Mouse (Mus musculus): ENCODE data around the gene Cd44.

Cd44 gene

DNA sequence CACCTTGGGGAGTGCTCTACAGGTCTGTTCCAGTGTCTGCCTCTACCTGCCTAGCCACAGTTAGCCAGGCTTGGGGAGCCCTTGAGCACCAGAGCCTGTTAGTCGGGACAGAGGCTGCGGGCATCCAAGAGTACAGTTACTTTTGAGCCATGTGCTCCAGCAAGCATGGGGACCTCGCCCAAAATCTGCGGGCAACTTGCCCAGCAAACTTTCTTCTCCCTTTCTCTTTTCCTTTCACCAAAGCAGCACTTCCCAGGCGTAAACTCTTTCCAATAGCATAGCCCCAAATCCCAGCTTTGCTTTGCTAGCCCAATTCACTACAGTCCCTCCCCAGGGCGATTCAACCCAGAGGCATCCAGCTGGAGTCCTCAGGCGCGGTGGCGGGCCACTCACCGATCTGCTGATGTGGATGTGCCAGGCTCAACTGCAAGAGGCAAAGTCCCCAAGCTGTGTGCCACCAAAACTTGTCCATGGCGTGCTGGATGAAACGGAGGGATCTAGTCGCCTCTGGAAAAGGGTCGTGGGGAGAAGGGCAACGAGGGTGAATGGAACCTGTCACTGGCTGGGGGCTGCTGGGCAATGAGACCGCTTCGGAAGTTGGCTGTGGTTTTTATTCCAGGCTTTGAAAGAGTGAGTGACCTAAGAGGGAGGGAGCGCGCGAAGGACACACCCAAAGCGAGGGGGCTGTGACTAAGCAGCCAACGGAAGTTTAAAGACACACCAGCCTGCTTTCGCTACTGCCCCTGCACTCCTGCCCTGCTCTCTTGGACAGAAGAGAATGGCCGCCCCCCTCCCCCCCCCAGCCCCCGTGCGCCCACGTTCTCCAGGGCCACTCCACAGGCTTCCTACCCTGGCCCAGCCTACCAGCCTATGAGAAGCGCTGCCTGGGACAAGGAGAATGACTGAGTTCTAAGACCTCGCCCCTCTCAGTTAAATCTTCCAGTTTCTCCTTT, at the start of gene Cd44:
Gene Cd44 (minus strand): TSS at position 791 of the 953 bp plus-strand sequence.
- DNase-seq = no peak

DNA sequence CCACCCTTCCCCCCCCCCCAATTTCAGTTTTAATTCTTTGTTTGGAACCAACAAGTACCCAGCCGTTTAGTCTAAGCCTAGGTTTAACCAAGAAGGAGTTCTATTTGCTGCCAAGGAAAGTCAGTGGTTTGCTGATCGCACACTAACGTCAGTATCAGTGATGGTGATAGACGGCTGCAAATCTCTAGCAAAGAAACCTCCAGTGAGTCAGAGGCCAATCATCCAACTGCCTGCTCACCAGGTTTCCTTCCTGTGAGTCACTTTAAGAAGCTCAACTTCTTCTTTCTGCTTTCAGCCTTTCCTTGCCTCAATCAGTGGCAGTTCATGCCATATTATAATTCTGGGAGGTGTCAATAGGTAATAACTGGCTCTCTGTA, 47.0 kb upstream of the Cd44 start:
- no peak for DNase-seq

DNA sequence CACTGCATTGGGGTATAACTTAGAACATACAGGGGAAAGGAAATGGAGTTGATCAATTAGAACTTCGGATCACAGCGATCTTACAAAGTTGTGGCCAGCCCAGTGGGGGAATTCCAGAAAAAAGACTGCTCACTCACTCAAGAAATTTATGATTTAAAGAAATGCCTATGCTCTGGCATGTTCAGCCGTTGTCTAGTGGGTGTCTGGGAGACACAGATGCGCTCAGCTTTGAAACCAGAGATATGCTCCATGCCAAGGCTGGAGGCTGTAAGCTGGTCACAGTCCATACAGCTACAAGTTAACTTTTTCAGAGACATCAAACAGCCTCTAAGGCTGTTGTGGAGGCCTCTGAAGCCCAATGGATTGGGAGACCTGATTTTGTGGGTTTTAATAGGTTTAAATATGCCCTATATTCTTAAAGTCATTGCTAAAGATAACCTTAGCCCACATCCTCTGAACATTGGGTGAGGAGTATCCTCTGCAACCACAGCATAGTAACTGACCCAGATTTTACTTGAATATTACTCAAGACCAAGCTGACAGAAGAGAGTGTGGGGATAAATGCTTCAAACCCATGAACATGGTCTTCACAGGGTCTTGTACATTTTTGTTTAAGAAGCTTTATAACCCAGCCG, 46.5 kb upstream of the Cd44 start:
- no peak for DNase-seq

DNA sequence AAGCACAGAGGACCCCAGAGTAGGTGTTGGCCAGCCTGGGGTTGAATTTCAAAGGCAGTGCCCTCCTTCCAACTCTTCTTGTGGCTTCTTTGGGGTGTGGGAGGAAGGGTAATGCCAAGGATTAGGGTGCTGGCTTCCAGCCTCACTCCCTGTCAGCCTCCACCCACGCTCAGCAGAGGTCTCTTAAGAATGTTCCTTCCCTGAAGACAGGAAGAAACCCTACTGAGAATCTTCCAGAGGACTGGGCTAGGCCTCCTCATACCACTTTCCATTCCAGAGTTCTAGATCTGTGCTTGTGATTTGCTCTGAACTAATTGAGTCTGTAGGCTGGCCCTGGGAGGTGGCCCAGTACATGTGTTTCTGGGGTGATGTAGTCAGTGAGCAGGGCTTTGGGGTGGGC, 43.6 kb upstream of the Cd44 start:
- no peak for DNase-seq

DNA sequence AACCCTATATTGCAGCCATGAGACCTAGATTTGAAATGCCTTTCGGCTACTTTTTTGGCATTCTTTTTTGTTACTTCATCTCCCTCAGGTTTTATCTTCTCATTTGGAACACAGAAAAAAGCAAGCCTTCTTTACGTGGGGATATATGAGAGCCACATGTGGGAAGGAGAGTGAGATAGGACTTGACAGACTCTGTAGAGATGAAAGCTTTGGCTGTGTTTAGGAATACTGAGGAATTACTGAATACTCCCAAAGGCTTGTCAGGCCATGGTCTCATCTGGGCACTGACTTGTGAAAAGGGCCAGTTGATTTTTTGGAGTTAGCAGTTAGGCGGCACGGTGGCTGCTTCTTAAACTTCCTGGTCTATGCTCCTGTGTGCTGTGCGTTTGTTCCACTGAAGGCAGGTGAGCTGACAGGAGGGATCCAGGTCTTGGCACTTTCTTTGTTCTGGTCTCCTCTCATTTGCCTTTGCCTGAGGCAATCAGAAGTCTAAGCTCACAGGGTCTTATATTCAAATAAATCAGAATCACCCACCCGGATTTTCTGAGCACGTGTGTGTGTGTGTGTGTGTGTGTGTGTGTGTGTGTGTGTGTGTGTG, 43.0 kb upstream of the Cd44 start:
- DNase-seq = no peak

DNA sequence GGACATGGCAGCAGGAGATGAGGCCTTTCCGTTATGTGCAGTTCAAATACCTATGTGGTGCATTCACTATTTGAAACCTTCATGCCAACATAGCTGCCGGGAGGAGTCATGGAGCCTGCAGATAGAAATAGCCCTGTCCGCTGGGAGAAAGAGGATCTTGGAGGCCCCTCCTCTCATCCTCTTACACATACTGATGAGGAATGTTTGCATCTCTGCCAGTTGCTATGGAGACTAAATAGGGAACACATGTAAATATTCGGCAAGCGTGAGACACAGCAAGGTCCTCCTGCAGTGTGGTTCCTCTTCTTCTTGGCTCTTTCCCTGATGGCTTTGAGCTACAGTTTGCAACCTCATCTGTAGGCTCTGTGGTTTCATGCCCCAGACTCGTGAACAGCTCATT, 42.5 kb upstream of the Cd44 start:
- no peak for DNase-seq

DNA sequence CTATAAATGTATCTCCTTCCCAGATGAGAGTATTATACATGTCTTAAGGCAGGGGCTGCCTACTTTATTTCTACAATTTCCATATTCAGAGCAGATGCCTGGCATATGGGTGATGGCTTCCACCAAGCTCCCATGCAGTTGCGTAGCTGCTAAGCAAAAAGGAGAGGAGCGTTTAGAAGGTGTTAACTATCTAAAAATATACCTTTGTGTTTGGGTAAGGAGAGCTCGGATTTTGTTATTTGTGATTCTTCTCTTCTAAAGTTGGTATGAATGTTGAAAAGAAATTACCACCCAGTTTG, 41.3 kb upstream of the Cd44 start:
- no peak for DNase-seq

DNA sequence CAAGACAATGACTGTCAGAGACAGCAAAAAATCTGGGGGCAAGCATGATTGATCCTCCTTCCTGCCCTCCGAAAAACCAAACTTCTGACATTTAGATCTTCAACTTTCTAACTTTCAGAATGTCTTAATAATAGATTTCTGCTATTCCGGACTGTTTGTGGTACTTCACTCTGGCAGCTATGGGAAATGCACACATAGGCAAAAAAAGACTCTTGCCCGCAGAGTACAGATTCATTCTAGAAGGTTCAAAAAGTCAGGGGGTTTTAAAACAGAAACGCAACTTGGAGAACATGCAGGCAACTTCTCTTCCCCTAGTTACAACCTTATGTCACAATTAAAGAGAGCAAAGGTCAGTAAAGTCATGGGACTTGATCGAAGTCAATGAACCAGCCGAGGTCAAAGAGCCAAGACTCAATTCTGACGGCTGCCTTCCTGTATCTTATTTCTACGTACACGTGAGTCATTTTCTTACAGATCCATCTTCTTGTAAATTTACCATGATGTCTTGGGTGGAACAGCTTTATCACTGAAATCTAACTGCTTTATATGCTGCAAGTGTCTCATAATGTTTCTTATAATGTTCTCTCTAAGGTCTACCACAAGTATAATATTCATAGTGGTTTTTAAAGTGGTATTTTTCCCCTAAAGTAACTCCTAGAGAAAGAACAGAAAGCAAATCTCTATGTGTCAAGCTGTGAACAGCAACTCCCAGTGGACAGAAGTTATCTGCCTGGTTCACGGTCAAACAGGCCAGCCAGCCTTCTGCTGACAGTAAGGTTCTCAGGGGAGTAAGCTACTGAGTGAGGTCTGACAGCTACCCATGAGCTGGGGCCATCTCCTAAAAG, 40.7 kb upstream of the Cd44 start:
- no peak for DNase-seq

DNA sequence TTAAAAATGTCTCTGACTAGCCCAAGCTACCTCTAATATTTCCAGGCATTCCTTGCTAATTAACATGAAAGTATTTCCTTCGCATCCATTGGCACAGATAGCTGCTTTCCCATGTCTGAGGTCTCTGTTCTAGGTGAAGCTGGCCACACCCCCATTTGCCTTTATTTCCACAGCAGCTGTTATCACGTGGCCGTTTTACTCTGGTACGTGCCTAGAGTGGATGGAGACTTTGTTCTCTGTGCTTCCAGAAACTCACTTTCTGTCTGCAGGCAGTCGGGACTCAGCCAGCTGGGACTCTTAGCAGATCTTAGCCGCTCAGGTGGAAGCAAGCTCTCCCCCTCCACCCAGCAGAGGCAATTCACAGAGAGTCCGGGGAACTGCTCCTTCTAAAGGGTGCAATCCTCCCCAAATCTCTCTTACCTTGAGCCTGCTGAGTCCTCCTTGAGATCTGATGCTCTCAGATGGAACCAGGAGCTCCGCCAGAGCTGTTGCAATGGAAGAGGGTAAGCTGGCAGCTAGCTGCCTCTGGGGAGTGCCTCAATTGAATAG, 39.4 kb upstream of the Cd44 start:
- no peak for DNase-seq

DNA sequence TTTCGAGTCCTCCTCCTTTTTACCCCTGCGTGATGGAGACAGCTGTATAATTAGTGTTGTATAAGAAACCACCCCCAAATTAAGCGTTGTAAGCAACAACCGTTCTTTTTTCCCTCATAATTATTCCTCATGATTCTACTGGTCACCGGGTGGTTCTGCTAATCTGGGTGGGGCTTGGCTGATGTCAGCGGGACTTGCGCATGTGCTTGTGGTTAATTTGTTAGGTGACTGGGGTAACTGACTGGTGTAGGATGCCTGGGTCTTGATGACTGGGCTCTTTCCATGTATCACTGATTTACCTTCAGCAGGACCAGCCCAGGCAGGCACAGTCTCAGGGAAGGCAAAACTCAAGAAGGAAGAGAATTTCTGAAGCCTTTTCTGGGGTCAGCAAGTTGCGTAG, 38.7 kb upstream of the Cd44 start:
- DNase-seq = no peak

DNA sequence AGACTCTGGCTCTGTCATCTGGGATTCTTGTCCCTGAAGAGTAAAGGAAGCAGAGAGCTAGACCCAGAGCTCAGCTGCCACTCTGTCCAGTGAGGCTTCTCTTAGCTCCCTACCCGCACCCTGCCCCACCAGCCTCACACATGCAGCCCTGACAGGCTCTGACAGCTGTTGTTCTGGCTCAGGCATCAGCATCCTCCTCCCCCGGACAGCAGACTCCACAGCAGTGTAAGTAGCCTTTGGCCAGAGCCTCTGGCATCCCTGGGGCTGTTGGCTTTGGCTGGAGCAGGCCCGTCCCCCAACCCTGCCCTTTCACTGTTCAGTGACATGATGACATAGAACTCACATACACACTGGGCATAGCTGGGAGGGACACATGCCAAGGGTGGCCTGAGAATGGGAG, 35.4 kb upstream of the Cd44 start:
- no peak for DNase-seq

DNA sequence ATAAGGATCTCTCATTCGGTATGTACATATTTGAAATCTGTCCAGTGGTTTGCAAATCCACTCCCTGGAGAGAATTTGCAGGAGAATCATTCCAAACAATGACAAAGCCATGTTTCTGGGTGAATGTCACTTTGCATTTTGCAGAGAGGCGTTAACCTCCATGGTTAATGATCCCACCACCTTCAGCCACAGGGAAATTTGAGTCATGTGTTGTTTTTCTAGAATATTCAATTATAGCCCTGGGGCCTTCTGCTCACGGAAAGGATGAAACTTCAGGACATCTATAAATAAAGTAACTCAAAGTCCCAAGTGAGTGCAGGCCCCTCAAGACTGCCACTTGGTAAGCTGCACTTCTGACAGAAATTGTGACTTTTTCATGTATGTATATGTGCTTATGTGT, 33.4 kb upstream of the Cd44 start:
- DNase-seq = no peak

DNA sequence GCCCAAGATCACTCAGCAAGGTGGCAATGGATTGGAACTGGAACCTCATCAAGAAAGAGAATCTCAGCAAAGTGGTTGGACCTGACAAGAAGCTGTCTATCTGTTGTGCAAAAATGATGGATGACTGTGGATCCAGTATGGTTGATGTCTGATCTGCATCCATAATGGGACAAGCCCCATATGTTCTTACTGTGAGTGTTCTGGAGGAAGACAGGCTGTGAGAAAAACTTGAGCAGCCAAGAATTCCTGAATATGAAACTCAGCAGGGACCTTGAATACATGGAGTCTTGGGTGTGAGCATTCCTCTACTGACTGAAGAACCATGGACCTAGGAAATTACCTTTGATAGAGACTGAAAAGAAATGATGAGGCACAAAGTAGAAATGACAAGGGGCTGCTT, 32.3 kb upstream of the Cd44 start:
- DNase-seq = no peak

DNA sequence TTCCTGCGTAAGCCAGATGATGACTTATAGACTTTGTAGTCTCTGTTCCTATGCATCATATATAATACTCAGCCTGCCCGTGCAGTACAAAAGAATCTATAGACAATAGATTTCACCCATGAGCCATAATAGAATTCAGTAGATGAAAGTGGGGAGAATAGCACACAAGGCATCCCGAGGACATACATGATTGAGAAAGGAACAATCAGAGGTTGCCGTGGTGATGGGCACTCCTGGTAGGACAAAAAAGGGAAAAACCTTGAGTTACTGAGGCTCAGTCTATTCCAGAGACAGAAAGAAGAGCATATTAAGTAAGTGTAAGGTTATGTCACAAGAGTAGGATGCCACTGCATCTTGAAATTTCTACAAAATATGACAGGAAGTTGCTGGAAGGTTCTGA, 31.7 kb upstream of the Cd44 start:
- DNase-seq = no peak

DNA sequence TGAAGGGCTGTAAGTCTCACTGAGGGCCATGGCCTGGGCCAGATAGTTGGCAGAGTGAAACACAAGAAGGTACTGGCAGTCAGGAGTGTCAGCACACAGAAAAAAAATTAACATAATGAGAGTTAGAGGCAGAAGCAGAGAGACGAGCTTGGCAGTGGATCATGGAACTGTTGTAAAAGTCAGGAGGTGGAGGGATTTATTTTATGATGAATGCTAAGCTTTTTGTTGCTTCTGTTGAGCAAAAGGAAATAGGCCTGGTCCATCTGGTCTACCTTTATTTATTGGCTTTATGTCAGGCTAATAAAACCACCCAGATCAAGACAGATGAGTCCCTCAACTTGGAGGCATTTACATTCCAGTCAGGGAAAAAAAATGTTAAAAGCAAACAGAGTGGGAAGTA, 31.2 kb upstream of the Cd44 start:
- DNase-seq = no peak

DNA sequence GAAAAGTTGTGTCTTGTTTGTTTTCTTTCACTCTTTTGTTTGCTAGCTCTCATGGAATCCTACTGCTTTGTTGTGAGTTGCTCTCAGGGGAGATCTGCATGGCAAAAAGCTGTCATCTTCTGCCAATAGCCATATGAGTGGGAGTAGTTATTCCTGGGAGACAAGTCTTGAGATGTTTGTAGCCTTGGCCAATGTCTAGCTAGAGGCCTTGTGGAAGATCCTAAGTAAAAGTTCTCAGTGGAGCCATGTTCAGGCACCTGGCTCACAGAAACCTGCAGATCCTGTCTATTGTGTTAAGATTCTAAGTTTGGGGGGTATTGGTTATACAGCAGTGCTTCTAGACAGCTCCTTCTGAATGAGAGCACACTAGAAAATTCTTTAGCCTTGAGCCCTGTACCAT, 26.7 kb upstream of the Cd44 start:
- no peak for DNase-seq

DNA sequence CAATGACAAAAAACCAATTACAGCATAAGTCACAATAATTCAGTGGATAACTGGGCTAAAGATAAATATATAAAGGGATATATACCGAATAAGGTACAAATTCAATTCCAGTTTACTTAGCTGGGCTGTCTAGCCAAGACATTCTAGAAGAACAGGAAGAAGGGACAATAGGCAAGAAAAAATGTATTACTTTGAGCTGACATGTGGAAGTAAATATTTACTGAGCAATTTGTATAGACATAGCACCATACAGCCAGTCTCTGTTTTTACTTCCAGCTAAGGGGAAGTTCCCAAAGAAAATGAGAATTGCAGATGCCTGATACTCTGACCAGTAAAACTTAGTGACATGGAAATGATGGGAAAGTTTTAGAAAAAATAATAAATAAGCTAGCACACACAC, 23.0 kb upstream of the Cd44 start:
- no peak for DNase-seq

DNA sequence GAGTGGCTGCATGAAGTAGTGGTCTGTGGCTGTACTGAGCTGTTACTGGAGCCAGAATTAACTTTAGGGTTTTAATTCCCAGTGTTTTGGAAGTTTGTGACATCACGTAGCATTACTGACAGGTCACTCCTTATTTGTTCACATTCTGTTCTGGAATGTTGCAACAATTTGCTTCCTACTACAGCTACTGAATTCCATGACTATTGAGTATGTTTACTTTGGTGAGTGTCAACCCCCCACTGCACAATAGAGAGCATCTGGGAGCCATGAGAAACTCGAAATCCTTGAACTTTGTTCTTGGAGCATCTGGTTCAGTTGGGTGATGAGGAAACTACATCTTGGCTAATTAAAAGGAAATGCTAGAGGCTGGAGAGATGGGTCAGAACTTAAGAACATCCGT, 22.2 kb upstream of the Cd44 start:
- DNase-seq = no peak

DNA sequence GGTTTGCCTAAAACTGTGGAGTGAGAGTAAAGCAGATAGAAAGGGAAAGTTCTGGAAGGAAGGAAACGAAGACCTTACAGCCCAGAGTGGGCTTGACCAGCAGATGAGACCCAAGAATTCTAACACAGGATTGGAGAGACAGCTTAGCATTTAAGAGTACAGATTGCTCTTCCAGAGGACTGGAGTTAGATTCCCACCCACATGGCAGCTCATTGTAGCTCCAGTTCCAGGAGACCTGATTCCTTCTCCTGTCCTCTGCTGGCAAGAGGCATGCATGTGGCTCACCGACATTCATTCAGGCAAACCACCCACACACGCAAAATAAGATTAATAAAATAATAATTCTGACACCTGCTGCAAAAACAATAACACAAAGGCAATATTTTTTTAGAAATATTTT, 20.6 kb upstream of the Cd44 start:
- no peak for DNase-seq

DNA sequence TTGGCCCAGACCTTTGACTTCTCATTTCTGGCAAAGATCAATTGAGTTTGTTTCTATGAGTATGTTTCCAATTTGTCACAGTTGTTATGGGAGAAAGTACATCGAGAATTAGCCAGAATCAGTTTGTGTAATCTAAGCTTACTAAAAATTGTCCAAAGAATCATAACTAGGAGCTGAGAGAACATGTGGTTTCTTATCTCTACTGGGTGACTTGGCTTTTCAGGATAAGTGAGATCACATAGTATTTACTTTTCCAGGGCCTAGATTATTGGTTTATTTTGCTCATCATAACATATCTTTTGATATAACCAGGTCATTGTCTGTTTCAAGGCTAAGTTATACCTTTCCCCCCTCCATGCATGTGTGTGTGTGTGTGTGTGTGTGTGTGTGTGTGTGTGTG, 16.8 kb upstream of the Cd44 start:
- no peak for DNase-seq

DNA sequence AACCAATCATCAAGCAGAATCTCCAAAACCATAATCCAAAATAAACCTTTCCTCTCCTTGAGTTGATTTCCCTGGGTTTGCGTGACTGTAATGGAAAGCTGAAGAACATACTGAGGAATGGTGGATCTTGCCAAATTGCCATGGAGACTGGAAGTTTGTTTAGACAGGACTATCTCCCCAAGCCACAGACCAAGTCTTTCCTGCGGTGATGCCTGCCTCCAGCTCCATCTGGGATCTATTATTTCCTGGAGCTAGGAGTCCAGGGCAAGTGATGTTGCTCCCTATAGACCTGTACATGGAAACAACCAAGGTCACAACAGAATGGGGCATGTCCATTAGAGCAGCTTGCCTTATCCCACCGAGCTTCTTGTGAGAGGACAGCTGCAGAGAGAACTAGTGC, 15.1 kb upstream of the Cd44 start:
- DNase-seq = no peak

DNA sequence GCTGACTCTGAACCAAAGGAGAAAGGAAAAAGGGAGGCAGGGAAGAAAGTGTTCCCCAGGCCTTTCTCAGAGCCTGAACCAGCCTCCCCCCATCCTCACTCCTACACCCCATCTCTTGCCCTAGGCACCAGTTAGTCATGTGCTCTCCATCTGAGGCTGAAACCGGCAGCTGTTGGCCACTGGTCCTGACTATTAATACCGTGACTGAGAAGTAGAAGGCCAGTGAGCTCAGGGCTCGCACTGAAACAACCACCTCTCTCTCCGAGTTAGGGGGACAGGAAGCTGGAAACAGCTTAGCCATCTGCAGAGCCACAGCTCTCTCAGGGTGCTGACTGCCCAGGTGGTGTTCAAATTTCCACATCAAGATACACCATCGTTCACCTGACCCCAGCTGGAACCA, 13.2 kb upstream of the Cd44 start:
- no peak for DNase-seq

DNA sequence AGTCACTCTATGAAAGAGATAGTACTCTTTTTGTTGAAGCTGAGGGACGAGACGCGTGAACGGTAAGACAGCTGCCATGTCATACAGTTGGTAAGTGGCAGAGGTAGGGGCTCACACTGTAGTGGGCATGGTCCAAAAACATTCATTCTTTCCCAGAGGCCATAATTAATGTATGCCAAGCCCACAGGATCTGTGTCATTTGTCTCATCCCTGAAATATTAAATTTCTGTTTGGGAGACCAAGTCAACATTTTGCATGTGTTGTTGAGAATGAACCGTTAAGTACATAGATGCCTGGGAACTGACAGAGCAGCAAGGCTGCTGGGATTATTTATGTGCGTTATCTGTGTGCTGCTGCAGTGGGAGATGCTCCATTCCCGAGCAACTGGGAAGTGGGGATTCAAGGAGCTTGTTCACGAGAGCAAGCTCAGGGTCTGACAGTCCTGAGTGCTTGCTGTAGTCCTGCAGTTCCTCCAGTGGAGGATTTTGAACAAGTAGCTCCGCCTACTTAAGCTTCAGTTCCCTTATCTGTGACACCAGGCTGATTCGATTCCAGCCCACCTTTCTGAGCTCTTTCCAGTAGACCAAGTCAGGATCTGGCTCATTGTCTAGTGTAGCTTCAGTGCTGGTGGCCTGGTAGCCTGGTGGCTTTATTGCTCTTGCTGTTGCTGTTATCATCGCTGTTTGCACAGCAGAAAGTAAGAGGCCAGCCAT, 12.5 kb upstream of the Cd44 start:
- DNase-seq = no peak
